Mouse (Mus musculus) A20 (cell line): Measurements from ENCODE around the gene Klk11.

Experiments used
- DNase-seq: peaks from one replicate; pipeline ENCODE4 v3.0.0-alpha.2; 2011; ENCODE audit warnings: low read depth, low spot score

Klk11 gene

DNA sequence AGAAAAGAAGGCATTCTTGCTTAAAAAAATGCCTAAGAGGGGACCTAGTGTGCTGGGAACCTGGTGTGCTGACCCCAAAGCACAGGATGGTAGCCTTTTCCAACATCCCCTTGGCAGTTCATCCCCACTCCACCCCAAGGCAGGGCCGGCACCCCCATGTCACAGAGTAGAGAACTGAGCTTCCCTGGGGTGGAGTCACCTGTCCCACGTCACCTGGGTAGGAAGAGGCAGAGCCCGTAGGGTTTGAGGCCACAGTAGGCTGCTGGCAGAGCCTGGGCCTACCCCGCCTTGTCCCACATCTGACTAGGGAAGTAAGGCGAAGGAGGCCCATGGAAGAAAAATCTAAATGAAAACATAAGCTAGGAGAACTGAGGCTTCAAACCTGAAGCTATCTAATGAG lies at the start of gene Klk11:
TSS of gene Klk11 (plus strand) at position 241 of the 400 bp plus-strand sequence.
- DNase-seq: no peak

DNA sequence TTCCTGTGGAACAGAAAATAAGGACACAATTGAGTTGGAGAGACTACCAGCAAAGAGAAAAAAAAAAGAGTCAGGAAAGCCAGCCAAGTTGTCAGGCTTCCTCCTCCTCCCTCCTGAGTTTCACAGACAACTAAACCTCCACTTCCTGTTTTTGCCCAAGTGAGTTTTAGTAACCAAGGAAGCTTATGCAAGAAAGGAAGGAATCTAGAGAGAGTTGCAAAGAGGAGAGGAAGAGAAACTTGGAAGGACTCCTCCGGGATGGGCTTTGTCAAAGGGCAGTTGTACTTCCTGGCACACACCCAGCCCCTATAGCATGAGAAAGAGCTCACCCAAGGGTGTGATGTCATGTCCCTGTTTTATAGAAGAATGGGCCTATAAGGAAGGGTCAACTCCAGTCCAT lies 26.6 kb upstream of the Klk11 start:
- DNase-seq: no peak

DNA sequence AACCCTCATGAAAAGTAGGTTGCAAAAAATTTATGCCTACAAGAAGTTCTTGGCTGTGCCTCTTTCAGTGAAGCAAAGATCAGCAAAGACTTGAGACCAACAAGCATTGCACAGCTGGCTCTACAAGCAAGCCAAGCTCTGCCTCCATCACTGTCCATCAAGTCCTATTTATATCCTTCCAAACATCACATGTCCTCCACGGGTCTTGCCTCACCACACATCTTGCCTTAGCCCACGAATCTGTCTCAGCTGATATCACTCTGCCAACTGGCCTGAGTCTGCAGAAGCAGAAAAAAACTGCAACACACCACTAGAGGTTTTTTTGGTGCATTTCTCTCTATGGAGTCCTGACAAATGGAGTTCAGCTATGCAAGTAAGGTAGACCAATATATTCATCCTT lies 21.6 kb upstream of the Klk11 start:
- no peak for DNase-seq

DNA sequence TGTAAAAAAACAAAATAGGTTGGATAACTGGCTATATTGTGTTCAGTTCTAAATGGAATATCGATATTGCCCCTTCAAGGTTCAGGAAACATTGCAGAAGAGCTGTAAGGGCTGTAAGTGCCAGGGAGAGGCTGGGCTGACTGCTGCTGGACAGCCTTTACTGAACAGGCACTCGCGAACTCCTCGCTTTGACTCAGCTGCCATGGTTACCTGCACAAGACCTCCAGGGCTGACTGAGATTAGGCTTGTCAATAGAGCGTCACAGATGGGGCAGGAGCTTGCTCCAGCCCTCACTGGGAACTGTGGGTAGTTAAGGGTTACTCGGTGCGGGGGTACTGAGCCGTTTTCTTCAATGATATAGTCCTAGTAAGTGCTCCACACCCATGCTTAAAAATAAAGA lies 7.9 kb upstream of the Klk11 start:
- no peak for DNase-seq

DNA sequence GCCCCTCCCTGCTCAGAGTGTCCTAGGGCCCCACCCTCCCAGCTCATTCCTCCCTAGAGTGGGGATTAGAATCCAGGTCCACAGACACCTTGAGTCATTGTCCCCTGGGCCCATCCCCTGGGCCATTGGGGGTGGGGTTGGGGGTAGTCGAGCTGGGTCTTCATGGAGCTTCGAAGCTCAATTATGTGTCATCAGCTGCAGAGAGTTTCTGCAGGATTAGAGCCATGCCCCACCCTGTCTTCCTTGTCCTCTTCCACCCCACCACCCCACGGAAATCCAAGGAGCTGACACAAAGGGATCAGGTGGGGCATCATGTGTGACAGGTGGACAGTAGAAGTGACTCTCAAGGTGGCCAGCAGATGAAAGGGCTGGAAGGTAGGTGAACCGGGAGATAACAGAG lies 5.8 kb upstream of the Klk11 start, which contains the start of gene Klk12:
TSS of gene Klk12 (plus strand) at position 301 of the 400 bp plus-strand sequence.
- DNase-seq: no peak

DNA sequence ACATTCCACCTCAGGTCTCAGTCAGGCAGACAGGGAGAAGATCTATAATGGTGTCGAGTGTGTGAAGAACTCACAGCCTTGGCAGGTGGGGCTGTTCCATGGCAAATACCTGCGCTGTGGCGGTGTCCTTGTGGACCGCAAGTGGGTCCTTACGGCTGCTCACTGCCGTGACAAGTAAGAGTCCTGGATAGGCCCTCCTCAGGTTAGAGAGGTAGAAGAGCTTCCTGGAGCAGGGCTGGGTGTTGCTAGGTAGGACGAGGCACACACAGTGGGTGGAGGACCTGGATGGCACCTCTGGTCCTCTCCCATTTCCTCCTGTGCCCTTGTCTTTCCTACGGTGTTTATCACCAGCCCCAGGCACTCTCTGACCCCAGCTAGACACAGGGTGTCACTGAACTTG lies 4.8 kb upstream of the Klk11 start:
- DNase-seq: no peak

DNA sequence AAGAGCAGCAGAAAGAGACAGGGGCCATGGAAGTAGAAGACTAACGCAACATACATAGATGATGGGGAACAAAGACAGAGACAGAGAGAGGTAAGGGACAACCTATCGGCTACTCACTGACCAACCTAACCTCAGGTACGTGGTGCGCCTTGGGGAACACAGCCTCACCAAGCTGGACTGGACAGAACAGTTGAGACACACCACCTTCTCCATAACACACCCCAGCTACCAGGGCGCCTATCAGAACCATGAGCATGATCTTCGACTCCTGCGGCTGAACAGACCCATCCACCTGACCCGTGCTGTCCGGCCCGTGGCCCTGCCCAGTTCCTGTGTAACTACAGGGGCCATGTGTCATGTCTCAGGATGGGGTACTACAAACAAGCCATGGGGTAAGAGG lies 3.7 kb upstream of the Klk11 start:
- no peak for DNase-seq

DNA sequence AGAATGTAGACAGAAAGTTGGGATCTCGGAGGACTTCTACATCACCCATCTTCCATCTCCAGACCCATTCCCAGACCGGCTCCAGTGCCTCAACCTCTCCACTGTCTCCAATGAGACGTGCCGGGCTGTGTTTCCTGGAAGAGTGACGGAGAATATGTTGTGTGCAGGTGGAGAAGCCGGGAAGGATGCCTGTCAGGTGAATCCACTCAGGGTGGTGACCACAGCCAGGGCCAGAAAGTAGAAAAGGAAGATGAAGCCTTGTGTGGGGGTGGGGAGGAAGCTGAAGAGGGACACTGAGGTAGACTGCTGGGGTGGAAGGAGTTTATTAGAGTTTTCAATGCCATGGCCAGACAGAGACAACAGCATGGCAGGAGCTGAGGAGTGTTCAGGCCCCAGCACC lies 2.5 kb upstream of the Klk11 start:
- no peak for DNase-seq

DNA sequence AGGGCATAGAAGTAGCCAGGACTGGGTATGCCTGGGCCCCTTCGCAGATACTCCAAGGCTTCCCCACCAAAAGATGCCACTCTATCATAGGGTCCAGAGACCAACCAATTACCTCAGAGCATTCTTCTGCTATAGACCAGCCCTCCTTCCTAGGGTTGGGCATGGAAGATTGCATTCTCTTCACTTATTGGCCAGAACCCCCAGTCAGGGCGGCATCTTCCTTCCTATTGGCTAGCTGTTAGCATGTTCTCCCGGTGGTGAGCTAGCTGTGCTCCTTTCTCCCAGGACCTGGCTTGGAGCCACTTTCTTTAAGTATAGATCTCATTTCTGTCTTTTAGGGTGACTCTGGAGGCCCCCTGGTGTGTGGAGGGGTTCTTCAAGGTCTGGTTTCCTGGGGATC lies 1.5 kb upstream of the Klk11 start:
- no peak for DNase-seq

DNA sequence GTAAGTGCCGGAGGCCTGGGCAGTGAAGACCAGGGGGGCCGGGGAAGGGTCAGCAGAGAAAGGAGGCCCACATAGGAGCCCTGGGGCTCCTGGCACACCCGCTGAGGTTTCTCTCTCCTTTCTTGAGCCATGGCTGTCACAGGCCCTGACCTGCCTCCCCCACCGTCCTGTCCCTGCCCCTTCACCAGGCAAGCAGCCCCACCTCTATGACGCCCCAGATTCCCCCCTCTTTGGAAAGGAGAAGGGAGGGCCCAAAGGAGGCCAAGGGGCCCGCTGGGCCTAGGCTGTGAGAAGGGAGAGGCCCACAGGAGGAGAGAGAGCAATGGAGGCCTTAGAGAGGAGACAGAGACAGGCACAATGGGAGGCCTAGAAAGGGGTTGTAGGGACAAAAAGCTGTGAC lies 398 bp downstream of the Klk11 start:
- no peak for DNase-seq

DNA sequence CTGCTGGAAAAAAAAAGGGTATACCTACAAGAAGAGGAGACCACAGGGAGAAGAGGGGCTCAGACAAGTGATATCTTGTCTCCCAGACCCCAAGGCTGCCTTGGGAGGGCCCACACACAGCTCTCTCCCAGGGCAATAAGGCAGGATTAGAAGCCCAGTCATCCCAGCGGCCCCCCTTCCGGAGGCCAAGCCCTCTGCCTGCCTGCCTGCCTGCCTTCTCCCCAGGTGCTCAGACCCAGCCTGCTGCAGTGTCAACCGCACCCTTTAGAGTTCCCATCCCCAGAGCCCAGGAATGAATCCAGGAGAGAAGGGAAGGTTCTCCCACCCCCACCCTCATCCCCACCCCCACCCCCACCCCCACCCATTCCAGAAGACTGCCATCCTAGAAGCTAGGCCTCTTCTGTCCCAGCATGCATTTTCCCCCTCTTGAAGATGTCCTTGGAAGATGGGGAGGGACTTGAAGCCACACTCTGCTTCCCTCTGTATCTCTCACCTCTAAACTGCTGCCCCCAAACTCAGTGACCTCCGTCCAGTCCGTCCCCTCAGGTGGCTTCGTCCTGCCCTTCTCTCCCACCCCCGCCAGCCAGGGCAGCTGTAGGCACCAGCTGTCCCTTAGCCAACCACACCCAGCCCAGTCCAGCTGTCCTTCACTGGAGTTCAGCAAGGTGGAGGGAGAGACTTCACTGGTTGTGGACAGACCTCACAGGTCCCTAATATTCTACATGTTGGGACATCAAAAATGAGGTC lies 1.1 kb downstream of the Klk11 start:
- no peak for DNase-seq

DNA sequence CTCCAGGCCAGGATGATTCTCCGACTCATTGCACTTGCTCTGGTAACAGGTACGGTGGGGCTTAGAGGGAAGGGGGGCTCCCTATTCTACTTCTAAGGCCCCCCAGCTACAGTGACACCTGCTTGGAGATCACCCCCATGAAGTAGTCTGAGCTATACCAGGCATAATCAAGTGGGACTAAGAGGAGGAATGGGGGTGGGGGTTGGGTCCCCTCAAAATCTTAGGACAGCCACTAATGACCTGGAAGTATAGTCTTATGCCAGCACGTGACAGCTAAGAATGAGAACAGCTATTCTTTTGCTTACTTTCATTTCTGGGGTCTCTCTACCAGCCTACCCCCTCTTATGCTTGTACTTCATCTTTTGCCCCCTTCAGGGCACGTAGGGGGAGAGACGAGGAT lies 2.1 kb downstream of the Klk11 start:
- DNase-seq: no peak

DNA sequence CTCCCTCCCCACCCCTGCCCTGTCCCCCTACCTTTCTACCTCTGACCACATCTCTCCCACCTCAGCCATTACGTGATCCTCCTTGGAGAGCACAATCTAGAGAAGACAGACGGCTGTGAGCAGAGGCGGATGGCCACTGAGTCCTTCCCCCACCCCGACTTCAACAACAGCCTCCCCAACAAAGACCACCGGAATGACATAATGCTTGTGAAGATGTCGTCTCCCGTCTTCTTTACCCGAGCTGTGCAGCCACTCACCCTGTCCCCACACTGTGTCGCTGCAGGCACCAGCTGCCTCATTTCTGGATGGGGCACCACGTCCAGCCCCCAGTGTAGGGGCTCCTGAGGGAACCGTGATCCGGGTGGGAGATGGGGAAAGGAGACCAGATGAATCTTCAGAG lies 3.0 kb downstream of the Klk11 start:
- DNase-seq: no peak

DNA sequence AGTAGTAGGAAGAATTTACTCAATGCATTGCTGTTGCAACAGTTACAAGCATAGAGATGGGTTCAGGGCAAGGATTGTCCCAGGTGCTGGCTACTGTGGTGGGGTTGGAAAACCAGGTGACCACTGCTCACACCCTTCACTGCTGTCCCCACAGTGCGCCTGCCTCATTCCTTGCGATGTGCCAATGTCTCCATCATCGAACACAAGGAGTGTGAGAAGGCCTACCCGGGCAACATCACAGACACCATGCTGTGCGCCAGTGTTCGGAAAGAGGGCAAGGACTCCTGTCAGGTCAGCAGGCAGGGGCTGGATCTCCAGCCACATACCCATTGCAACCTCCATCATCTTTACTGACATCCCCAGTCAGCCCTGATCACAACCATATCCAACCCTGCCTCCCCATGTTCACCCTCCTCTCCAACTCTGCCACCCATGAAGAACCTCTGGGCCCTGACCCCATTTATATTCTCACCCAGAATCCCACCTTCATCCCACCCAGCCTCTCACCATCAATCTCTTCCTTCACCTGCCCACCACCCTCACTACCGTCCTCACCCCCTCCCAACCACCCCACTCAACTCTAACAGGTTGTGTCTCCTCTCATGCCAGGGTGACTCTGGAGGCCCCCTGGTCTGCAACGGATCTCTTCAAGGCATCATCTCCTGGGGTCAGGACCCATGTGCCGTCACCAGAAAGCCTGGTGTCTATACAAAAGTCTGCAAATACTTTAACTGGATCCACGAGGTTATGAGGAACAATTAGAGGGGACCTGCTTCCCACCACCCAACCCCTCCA lies 4.0 kb downstream of the Klk11 start:
- DNase-seq: no peak

DNA sequence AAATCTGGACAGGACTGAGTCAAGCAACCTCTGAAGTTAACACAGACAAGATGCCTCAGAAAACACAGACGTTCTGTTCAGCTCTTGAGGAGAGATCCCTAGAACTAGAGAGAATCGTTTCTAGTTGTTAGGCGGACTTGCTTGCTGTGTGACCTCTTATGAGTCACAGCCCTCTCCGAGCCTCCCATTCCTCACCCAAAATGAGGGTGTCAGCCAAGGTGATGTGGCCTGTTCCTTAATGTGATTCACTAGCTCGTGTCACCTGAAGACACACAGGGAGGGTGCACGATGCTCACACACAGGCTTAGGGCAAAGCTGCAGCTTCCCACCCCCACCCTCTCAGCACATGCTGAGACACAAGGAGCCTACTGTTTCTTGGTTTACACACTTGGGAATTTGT lies 5.8 kb downstream of the Klk11 start:
- DNase-seq: no peak

DNA sequence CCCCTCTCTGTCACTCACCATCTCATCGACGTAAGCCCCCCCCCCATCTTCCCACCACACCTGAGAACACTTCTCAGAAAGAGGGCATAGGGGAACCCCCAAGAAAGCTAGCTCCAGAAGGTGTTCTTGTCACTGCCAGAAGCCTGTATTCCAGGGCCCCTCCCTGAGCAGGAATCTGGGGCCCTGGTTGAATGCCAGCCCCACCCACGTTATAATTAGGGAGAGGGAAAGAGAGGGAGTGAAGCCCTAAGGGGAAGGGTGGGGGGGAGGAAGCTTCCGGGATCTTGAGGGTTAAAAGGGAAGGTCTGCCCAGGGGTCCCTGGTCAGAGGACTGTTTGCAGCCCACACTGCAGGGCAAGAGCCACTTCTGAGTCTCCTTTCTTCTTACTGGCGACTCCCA lies 6.3 kb downstream of the Klk11 start, which contains the start of gene Klk10:
TSS of gene Klk10 (plus strand) at position 290 of the 400 bp plus-strand sequence.
- no peak for DNase-seq

DNA sequence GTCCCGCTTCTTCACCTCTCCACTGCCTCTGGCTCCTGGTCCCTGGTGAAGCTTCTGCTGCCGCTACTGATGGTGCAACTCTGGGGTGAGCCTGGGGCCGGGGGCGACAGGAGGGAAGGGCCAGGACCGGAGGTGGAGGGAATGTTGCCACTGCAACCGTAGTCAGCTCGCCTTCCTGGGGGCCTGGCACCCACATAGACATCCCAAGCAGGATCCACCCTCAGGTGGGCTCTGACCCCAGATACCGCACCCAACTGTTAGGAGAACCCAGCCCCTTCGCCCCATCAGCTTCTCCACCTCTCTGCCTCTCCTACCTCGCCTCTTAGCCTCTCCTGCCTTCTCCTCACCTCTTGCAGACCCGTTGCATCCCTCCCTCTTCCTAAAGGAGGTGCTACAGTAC lies 7.1 kb downstream of the Klk11 start:
- DNase-seq: no peak

DNA sequence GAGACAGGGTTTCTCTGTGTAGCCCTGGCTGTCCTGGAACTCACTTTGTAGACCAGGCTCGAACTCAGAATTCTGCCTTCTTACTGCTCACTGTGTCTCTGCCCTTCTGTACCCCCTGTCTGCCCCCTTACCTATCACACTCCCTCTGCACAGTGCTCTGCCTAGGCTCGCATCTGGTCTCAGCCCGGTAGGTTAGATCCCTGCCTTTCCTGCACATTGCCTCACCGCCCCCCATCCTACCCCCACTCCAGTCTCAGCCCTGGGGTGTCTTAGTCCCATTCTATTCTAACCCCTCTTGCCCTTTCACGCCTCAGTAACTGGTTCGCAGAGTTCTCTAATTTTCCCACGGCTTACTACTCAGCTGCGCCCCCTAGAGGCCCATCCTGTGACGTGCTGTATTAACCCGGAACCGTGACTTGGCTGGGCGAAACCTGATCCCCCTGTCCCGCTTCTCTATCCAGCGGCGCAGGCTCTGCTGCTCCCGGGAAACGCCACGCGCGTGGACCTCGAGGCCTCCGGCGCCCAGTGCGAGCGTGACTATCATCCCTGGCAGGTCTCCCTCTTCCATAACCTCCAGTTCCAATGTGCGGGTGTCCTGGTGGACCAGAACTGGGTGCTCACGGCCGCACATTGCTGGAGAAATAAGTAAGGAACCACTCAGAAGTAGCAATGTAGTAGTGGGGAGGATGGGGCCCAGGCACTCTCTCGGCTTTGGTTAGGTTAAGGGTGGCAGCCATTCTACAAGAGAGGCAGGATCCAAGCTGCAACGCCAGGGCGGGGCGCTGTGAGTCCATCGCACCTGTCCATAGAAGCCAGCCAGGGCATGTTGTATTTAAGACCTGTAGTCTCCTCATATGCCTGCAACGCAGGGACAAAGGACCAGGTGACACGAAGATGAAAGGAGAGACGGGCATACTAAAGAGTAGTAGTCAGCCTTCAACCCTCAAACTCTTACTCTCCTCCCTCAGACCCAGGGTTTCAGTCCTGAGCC lies 8.2 kb downstream of the Klk11 start:
- peak; percentile 75 for DNase-seq

DNA sequence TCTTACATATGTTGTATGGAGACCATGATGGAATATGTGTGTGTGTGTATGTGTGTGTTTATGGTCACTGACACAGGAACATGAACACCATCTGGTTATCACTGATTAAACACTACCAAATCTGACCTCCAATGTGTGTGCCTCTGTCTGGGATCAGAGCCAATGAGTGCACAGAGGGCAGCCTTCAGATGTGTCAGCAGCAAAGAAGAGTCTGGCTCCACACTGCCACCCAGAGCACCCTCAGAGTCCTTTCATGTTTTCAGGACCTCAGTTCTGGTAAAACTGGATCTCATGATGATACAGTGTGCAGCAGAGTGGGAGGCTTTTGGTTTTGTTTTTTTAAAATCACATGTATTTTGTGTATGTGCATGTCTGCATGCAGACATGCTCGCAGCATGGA lies 10.9 kb downstream of the Klk11 start:
- DNase-seq: peak; percentile 21

DNA sequence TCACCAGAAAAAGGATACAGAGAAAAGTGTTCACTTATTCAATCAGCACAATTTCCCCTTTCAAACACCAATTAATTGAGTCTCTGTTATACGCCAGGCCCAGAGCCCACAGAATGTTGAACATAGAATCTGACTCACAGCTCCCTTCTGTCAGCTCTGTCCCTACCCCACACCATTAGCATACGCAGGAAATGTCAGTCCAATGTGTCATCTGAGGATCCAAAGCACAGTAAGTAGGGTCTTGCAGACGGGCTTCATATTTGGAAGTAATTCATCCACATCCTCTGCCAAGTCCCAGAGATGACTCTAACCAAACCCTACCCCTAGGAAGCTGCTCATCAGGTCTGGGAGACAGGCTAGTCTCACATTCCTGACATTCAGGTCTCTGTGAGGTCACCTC lies 13.7 kb downstream of the Klk11 start:
- no peak for DNase-seq

DNA sequence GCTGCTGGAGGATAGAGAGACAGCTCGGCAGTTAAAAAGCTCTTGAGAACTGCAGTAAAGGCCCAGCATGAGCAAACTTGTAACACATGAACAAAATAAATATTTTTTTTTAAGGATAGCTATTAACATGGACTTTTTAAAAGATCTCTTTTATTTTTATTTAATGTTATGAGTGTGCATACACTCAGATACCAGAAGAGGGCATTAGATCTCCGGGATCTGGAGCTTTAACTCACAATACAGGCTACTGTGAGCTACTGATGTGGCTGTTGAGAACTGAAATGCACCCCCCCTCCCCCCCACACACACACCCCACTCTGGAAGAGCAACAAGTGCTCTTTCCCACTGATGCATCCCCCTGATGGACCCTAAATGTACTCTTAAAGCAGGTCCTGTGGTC lies 14.9 kb downstream of the Klk11 start:
- peak; percentile 19 for DNase-seq

DNA sequence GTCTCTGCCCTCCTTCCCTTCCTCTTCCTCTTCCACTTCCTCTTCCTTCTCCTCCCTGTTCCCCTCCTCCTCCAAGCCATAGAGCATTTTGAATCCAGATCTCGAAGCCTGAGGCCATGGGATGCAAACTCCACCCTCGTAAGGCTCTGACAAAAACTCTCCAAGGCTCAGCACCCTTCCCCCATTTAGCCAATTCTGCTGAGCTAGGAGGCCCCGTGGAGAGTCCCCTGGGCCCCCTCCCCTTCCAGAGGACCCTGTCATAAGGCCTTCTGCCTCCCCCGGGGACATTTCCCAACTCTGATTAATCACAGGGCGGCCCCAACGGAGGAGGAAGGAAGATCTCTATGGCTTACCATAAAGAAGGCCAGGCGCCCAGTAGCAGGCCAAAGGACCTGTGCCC lies 17.2 kb downstream of the Klk11 start, which contains the start of gene Klk9:
TSS of gene Klk9 (plus strand) at position 301 of the 400 bp plus-strand sequence.
- no peak for DNase-seq
